Mouse (Mus musculus) intestine, embryonic 15.5 days (tissue): ENCODE results near the gene Ubn2. TPM values are rescaled to one million over a fixed set of nuclear protein-coding genes. Genes with fewer than 3 reads are reported as not detected.
"Not testable (repeated sequence)": the region's sequence is repeated elsewhere in the genome, so short reads cannot be mapped to it uniquely, and the experiment has no call there.

ENCODE experiments used
- ATAC-seq: fragments of 200-750 bp; cut with Nextera tagmentation; 2 replicates; pipeline ENCODE4 v1.8.0; 2017; ENCODE audit warnings: moderate TSS enrichment, moderate library complexity
- H3K27ac ChIP-seq: fragments of 300-500 bp; sonication (generic); 2 replicates; pipeline ENCODE4 v1.5.1; 2015; ENCODE audit warnings: mild to moderate bottlenecking, inconsistent platforms
- H3K27me3 ChIP-seq: fragments of 300-500 bp; sonication (generic); replicated peaks from 2 replicates; pipeline ENCODE4 v1.6.1; 2015; ENCODE audit warnings: inconsistent platforms
- H3K36me3 ChIP-seq: fragments of 300-500 bp; sonication (generic); 2 replicates; pipeline ENCODE4 v1.6.1; 2015; ENCODE audit warnings: inconsistent platforms
- H3K4me1 ChIP-seq: fragments of 300-500 bp; sonication (generic); replicated peaks from 2 replicates; pipeline ENCODE4 v1.6.1; 2015; ENCODE audit warnings: inconsistent platforms
- H3K4me2 ChIP-seq: fragments of 300-500 bp; sonication (generic); replicated peaks from 2 replicates; pipeline ENCODE4 v1.6.1; 2015; ENCODE audit warnings: mild to moderate bottlenecking, inconsistent platforms
- H3K4me3 ChIP-seq: fragments of 300-500 bp; sonication (generic); replicated peaks from 2 replicates; pipeline ENCODE4 v1.5.1; 2015; ENCODE audit warnings: inconsistent platforms
- H3K9ac ChIP-seq: fragments of 300-500 bp; sonication (generic); 2 replicates; pipeline ENCODE4 v1.6.1; 2015; ENCODE audit warnings: inconsistent platforms
- H3K9me3 ChIP-seq: fragments of 300-500 bp; sonication (generic); 2 replicates; pipeline ENCODE4 v1.6.1; 2016; ENCODE audit warnings: inconsistent platforms
- WGBS: fragments of 180-500 bp; shearing (Covaris S2); methylation state at CpG from one replicate; pipeline ENCODE4 v1.1.7; 2015; 5-methylcytosine and 5-hydroxymethylcytosine counted together
- polyA plus RNA-seq: library from polyadenylated mRNA; unstranded; fragments of >200 nt; fragmentation: Nextera tagmentation; extraction: Ambion mirVana; gene quantifications from 2 replicates; pipeline ENCODE4 v1.2.1, GENCODE M21; 2015

The Ubn2 gene
- polyA plus RNA-seq, 1 experiment from 2014 or later, result 9.5 TPM

DNA sequence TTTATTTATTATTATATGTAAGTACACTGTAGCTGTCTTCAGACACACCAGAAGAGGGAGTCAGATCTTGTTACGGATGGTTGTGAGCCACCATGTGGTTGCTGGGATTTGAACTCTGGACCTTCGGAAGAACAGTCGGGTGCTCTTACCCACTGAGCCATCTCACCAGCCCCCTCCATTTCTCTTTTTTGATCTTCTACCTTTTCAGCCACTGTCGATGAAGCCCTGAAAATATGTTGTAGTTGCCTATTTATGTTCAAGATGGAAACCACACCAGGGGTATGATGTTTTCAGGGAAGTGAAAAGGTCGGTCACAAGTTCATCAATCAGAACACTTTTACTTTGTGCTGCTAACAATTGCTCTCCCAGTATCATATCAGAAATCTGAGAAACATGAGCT, 110.4 kb downstream of the Ubn2 start:
- 94% methylated on average over 4 of the region's 5 CpGs for WGBS
- H3K4me1 ChIP-seq, ATAC-seq, H3K27me3 ChIP-seq, H3K9ac ChIP-seq, H3K27ac ChIP-seq, H3K4me2 ChIP-seq, H3K9me3 ChIP-seq, H3K36me3 ChIP-seq, H3K4me3 ChIP-seq: not testable (repeated sequence)

DNA sequence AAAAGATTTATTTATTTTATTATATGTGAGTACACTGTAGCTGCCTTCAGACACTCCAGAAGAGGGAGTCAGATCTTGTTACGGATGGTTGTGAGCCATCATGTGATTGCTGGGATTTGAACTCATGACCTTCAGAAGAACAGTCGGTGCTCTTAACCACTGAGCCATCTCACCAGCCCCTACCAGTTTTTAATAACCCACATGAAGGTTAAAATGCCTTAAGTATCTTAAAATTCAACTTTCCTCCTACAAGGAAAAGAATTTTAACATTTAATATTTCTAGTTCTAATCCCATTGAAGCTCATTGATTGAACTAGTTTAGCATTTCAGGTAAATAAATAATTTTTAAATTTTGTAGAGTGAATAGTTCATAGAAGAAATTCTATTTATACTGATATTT, 113.3 kb downstream of the Ubn2 start:
- WGBS, result 82% methylated on average over 2 of the region's 2 CpGs
- not testable (repeated sequence) for H3K36me3 ChIP-seq, H3K4me1 ChIP-seq, ATAC-seq, H3K27ac ChIP-seq, H3K9me3 ChIP-seq, H3K4me2 ChIP-seq, H3K9ac ChIP-seq, H3K27me3 ChIP-seq, H3K4me3 ChIP-seq

DNA sequence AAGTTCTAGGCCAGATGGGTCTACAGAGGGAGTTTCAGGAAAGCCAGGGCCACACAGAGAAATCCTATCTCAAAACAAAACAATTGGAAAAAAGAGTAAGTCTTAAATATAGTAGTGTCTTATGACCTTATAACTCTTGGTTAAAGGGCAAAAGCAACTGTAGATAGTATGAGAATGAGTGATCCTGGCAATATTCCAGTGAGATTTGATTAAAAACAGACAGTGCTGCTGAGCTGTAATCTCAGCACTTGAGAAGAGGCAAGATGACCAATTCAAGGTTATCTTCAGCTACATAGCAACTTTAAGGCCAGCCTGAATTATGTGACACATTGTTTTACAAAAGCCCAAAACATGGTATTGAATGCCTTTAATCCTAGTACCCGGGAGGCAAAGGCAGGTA, 114.0 kb downstream of the Ubn2 start:
- Histone ChIP-seq H3K27me3 (no peaks in the 10 kb centered on the region), H3K27ac (no peak overlapping the region), H3K9me3 (no peaks in the 10 kb centered on the region), H3K4me2 (no peak overlapping the region), H3K4me1 (no peaks in the 10 kb centered on the region), H3K4me3 (no peak overlapping the region), H3K36me3 (no peaks in the 10 kb centered on the region), H3K9ac (no peak overlapping the region)
- 72% methylated on average over 1 of the region's 1 CpGs for WGBS
- no peak for ATAC-seq

DNA sequence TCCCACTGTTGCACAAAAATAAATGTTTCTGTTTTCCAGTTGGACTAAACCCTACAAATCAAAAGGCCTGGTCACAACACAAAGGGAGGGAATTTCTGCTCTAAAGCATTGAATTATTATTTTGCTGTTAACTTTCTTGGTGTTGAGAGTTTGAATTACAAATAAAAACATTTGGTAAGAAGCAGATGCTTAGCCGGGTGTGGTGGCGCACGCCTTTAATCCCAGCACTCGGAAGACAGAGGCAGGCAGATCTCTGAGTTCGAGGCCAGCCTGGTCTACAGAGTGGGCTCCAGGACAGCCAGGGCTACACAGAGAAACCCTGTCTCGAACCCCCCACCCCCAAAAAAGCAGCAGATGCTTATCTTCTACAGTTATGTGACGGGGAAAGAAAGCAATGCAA, 114.8 kb downstream of the Ubn2 start:
- not testable (repeated sequence) for H3K9ac ChIP-seq, ATAC-seq, H3K36me3 ChIP-seq, H3K27me3 ChIP-seq, H3K4me2 ChIP-seq, H3K4me1 ChIP-seq, H3K27ac ChIP-seq, H3K4me3 ChIP-seq, H3K9me3 ChIP-seq
- 92% methylated on average over 7 of the region's 7 CpGs for WGBS

DNA sequence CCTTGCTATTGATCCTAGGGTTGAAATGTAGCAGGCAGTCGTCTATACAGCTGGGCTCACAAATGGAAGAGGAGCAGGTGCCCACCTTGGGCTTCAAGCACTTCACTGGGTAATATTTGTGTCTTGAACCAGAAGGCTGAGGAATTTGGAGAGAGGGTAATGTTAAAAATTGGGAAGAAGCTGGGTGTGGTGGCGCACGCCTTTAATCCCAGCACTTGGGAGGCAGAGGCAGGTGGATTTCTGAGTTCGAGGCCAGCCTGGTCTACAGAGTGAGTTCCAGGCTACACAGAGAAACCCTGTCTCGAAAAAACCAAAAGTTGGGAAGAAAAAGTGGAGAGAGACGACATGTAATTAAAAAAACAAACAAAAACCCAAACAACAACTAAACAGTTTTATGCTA, 116.1 kb downstream of the Ubn2 start:
- Histone ChIP-seq H3K27ac (peak overlapping the region; percentile 99), H3K4me2 (peak overlapping the region; percentile 67)
- H3K4me1 ChIP-seq, H3K9ac ChIP-seq, H3K9me3 ChIP-seq, ATAC-seq, H3K36me3 ChIP-seq, H3K4me3 ChIP-seq, H3K27me3 ChIP-seq: not testable (repeated sequence)
- 81% methylated on average over 6 of the region's 6 CpGs for WGBS

DNA sequence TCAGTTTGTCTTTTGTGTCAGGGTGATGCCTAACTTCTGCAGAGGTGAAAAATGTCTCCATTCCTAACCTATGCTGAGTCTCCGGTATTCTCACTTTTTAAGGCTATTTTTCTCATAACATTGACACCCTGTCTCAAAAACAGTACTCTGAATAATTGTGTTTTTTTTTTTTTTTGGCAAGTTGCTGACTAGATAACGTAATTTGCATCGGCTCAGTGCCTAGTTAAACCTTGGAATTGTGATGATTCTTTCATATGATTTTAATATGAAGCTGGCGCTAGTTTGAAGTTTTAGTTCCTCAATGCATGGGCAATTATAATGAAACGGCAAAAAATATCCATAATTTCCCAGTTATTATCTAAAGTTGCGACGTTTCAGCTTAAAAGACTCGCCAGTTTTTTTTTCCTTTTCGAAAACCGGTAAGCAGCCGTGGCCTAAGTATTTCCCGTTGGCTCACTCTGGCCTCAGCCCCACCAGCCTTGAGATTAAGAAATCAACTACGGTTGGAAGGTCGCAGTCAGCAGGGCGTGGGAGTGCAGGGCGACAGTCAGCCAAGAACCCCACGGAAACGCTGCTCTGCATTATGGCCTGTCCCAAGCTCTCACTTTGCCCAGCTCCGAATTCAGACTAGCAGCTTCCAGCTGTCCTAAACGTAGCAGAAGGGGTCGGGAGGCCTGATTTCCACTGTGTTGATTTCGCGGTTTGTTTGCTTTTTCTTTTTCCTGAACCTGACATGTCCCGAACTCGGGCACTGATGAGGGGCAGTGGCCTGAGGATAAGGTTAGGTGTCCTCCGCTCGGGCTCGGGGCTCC, 116.7 kb downstream of the Ubn2 start:
- Histone ChIP-seq H3K36me3 (no peaks in the 10 kb centered on the region), H3K4me2 (peak overlapping the region; percentile 67), H3K4me1 (no peaks in the 10 kb centered on the region), H3K27me3 (no peaks in the 10 kb centered on the region), H3K27ac (peak overlapping the region; percentile 99), H3K4me3 (peak overlapping the region; percentile 67), H3K9me3 (no peaks in the 10 kb centered on the region), H3K9ac (peak overlapping the region; percentile 79)
- WGBS, result 6% methylated on average over 28 of the region's 28 CpGs
- peak; percentile 58 for ATAC-seq

DNA sequence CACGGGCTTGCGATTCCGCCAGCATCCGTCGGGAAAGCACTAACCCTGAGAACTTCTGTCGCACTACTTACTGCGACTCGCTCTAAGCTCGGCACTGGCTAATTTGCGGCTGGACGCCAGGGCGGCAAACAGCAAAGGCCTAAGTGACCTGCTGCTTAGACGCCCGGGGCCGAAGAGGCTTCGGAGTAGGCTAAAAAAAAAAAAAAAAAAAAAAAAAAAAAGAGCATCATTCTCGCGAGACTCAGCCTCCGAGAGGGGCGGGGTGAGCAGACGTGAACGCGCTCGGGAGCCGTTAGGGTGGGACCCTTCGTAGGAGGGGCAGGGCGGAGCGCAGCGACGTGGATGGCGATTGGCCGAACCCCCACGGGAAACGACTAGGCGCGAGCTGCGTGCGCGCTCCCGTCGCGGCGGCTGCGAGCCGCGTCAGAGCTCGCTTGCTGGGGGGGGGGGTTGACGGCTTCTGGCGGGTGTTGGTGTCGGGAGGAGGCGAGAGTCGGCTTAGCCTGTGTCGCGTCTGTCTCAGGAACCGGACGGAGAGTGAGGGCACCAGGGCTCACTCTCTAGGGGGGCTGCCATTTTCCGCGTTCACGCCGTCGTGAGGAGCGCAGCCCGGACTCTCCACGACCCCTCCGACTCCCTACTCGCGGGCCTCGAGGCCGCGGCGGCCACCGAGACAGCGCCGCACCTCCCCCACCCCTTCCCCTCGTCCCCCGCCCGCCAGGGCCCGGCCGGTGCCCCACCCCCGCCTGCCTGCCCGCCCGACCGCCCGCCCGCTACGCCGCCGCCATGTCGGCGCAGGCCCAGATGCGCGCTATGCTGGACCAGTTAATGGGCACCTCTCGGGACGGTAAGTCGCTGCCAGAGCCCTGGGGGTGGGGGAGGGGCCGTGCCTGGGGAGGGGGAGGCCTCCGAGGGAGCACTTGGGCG, 117.6 kb downstream of the Ubn2 start, which contains the start of gene Luc7l2:
TSS of gene Luc7l2 (plus strand) at position 273 of the 927 bp plus-strand sequence.
- no peaks in the 10 kb centered on the region for H3K27me3 ChIP-seq
- peak within 1 kb of the TSS; percentile 99 for H3K27ac ChIP-seq
- peak; percentile 92 for ATAC-seq
- H3K36me3 ChIP-seq, result no peaks in the 10 kb centered on the region
- peak within 1 kb of the TSS; percentile 84 for H3K9ac ChIP-seq
- H3K4me2 ChIP-seq, result peak within 1 kb of the TSS; percentile 67
- H3K9me3 ChIP-seq, result no peaks in the 10 kb centered on the region
- WGBS, result under 1% methylated on average over 86 of the region's 98 CpGs
- H3K4me3 ChIP-seq, result peak within 1 kb of the TSS; percentile 67
- H3K4me1 ChIP-seq, result no peaks in the 10 kb centered on the region

GRCm38 (mm10) chr6:38551989-38552635, 118.4 kb downstream of the Ubn2 start:
- H3K36me3 ChIP-seq, result no peaks in the 10 kb centered on the region
- peak overlapping the region; percentile 84 for H3K9ac ChIP-seq
- peak overlapping the region; percentile 67 for H3K4me3 ChIP-seq
- peak overlapping the region; percentile 53 for H3K4me2 ChIP-seq
- under 1% methylated on average over 31 of the region's 32 CpGs for WGBS
- no peaks in the 10 kb centered on the region for H3K4me1 ChIP-seq
- H3K9me3 ChIP-seq, result no peaks in the 10 kb centered on the region
- peak; percentile 94 for ATAC-seq
- H3K27ac ChIP-seq, result peak overlapping the region; percentile 99
- no peaks in the 10 kb centered on the region for H3K27me3 ChIP-seq

GRCm38 (mm10) chr6:38552636-38553000, 118.9 kb downstream of the Ubn2 start:
- no peaks in the 10 kb centered on the region for H3K27me3 ChIP-seq
- H3K4me2 ChIP-seq, result peak overlapping the region; percentile 53
- no peak overlapping the region for H3K9ac ChIP-seq
- H3K4me3 ChIP-seq, result peak overlapping the region; percentile 67
- WGBS, result 14% methylated on average over 5 of the region's 5 CpGs
- ATAC-seq, result no peak
- no peaks in the 10 kb centered on the region for H3K36me3 ChIP-seq
- H3K9me3 ChIP-seq, result no peaks in the 10 kb centered on the region
- no peaks in the 10 kb centered on the region for H3K4me1 ChIP-seq
- no peak overlapping the region for H3K27ac ChIP-seq

Other genes starting within 250 kb of the Ubn2 start
- gene D630045J12Rik, start 179.9 kb upstream of the Ubn2 start, polyA plus RNA-seq, result 2.8 and 3.3 TPM in 2 replicates
- gene Zc3hav1l, start 134.7 kb upstream of the Ubn2 start, polyA plus RNA-seq, result 8.3 and 9.0 TPM in 2 replicates
- gene Zc3hav1, start 79.3 kb upstream of the Ubn2 start, polyA plus RNA-seq, result 13.9 and 15.2 TPM in 2 replicates
- gene Ttc26, start 52.5 kb upstream of the Ubn2 start, polyA plus RNA-seq, result 3.8 and 4.0 TPM in 2 replicates
- 170 and 176 TPM in 2 replicates for gene Fmc1, start 99.6 kb downstream of the Ubn2 start, polyA plus RNA-seq
- gene Luc7l2, start 117.4 kb downstream of the Ubn2 start, polyA plus RNA-seq, result 29.2 and 29.6 TPM in 2 replicates
- gene Klrg2, start 203.3 kb downstream of the Ubn2 start, polyA plus RNA-seq, result 0.13 and 0.14 TPM in 2 replicates
- 1.3 and 2.0 TPM in 2 replicates for gene Clec2l, start 229.1 kb downstream of the Ubn2 start, polyA plus RNA-seq